Mouse (Mus musculus): ENCODE data around the gene Zglp1. TPM values are rescaled to one million over a fixed set of nuclear protein-coding genes. Genes with fewer than 3 reads are reported as not detected.

The Zglp1 gene
- total RNA-seq, 1 experiment = 1.3 TPM

- H3K4me1 ChIP-seq (ENCODE audit: control insufficient read depth in 2 of 2, insufficient read depth in 2 of 2, low read length in 2 of 2, poor library complexity in 1 of 2) = peaks cover 9 to 39% of the 10 kb centered on the region in 2 experiments; a peak in 3 of 4 replicates
- DNase-seq (ENCODE audit: low read depth, low spot score) = no peak
- in situ Hi-C loops (cut with MboI; ENCODE audit: low sequenced_read_pairs in 2 of 2, unreplicated experiment in 2 of 2) = no loop called here
- no peak overlapping the region for H3K9ac ChIP-seq (ENCODE audit: insufficient read depth, low read depth, low read length, poor library complexity, severe bottlenecking)
- H3K9me3 ChIP-seq (ENCODE audit: control insufficient read depth, insufficient read depth, low read depth, low read length) = no peaks in the 10 kb centered on the region
- H3K36me3 ChIP-seq (ENCODE audit: control insufficient read depth, insufficient read depth, low read length, poor library complexity, severe bottlenecking) = peaks cover 36% of the 10 kb centered on the region
- TF ChIP-seq ZNF384 (IDR thresholded peaks at IDR 0.05; ENCODE audit: low read depth, low read length) (no peak), ZC3H11A (IDR thresholded peaks at IDR 0.05; ENCODE audit: borderline replicate concordance, low read depth, low read length) (no peak), MAFK (IDR thresholded peaks at IDR 0.05; ENCODE audit: insufficient read depth, low read depth, low read length) (no peak), HCFC1 (IDR thresholded peaks at IDR 0.05; ENCODE audit: borderline replicate concordance, insufficient read depth, low read length) (no peak), CHD2 (IDR thresholded peaks at IDR 0.05; ENCODE audit: low read depth, low read length) (no peak)
- H3K27ac ChIP-seq (ENCODE audit: insufficient read depth, low read depth, low read length, poor library complexity, severe bottlenecking) = no peak overlapping the region
- H3K4me3 ChIP-seq (ENCODE audit: insufficient read depth in 1 of 2, low read depth in 1 of 2, low read length in 2 of 2, poor library complexity in 1 of 2, severe bottlenecking in 1 of 2) = no peak overlapping the region
These were observed 40.0 kb downstream of the Zglp1 start for GRCm38 (mm10) chr9:21026849-21027248.

- DNase-seq (ENCODE audit: low read depth, low spot score) = no peak
- in situ Hi-C loops (cut with MboI; ENCODE audit: low sequenced_read_pairs in 2 of 2, unreplicated experiment in 2 of 2) = no loop called here
- peaks cover 9 to 39% of the 10 kb centered on the region in 2 experiments; a peak in 3 of 4 replicates for H3K4me1 ChIP-seq (ENCODE audit: control insufficient read depth in 2 of 2, insufficient read depth in 2 of 2, low read length in 2 of 2, poor library complexity in 1 of 2)
- no peak for TF ChIP-seq ZNF384 (IDR thresholded peaks at IDR 0.05; ENCODE audit: low read depth, low read length)
- peak overlapping the region in 1 of 2 experiments; percentile 36; a peak in 1 of 4 replicates for H3K4me3 ChIP-seq (ENCODE audit: insufficient read depth in 1 of 2, low read depth in 1 of 2, low read length in 2 of 2, poor library complexity in 1 of 2, severe bottlenecking in 1 of 2)
- peaks cover 48% of the 10 kb centered on the region for H3K36me3 ChIP-seq (ENCODE audit: control insufficient read depth, insufficient read depth, low read length, poor library complexity, severe bottlenecking)
- H3K9me3 ChIP-seq (ENCODE audit: control insufficient read depth, insufficient read depth, low read depth, low read length) = no peaks in the 10 kb centered on the region
- H3K9ac ChIP-seq (ENCODE audit: insufficient read depth, low read depth, low read length, poor library complexity, severe bottlenecking) = no peak overlapping the region
- H3K27ac ChIP-seq (ENCODE audit: insufficient read depth, low read depth, low read length, poor library complexity, severe bottlenecking) = no peak overlapping the region
These were observed 41.6 kb downstream of the Zglp1 start for GRCm38 (mm10) chr9:21025258-21025810.

GRCm38 (mm10) chr9:21022726-21023125, 44.2 kb downstream of the Zglp1 start:
- Histone ChIP-seq H3K9me3 (ENCODE audit: control insufficient read depth, insufficient read depth, low read depth, low read length) (no peaks in the 10 kb centered on the region), H3K4me1 (ENCODE audit: control insufficient read depth in 2 of 2, insufficient read depth in 2 of 2, low read length in 2 of 2, poor library complexity in 1 of 2) (peaks cover 3 to 25% of the 10 kb centered on the region in 2 experiments; a peak in 3 of 4 replicates), H3K27ac (ENCODE audit: insufficient read depth, low read depth, low read length, poor library complexity, severe bottlenecking) (no peak overlapping the region), H3K9ac (ENCODE audit: insufficient read depth, low read depth, low read length, poor library complexity, severe bottlenecking) (no peak overlapping the region), H3K36me3 (ENCODE audit: control insufficient read depth, insufficient read depth, low read length, poor library complexity, severe bottlenecking) (peaks cover 58% of the 10 kb centered on the region), H3K4me3 (ENCODE audit: insufficient read depth in 1 of 2, low read depth in 1 of 2, low read length in 2 of 2, poor library complexity in 1 of 2, severe bottlenecking in 1 of 2) (no peak overlapping the region)
- TF ChIP-seq CHD2 (IDR thresholded peaks at IDR 0.05; ENCODE audit: low read depth, low read length) (no peak), HCFC1 (IDR thresholded peaks at IDR 0.05; ENCODE audit: borderline replicate concordance, insufficient read depth, low read length) (no peak), ZC3H11A (IDR thresholded peaks at IDR 0.05; ENCODE audit: borderline replicate concordance, low read depth, low read length) (no peak), ZNF384 (IDR thresholded peaks at IDR 0.05; ENCODE audit: low read depth, low read length) (no peak), MAFK (IDR thresholded peaks at IDR 0.05; ENCODE audit: insufficient read depth, low read depth, low read length) (no peak)
- no peak for DNase-seq (ENCODE audit: low read depth, low spot score)
- in situ Hi-C loops (cut with MboI; ENCODE audit: low sequenced_read_pairs in 2 of 2, unreplicated experiment in 2 of 2) = no loop called here

GRCm38 (mm10) chr9:21022288-21022687, 44.6 kb downstream of the Zglp1 start:
- Histone ChIP-seq H3K4me1 (ENCODE audit: control insufficient read depth in 2 of 2, insufficient read depth in 2 of 2, low read length in 2 of 2, poor library complexity in 1 of 2) (peaks cover 2 to 24% of the 10 kb centered on the region in 2 experiments; a peak in 2 of 4 replicates), H3K36me3 (ENCODE audit: control insufficient read depth, insufficient read depth, low read length, poor library complexity, severe bottlenecking) (peaks cover 53% of the 10 kb centered on the region), H3K9ac (ENCODE audit: insufficient read depth, low read depth, low read length, poor library complexity, severe bottlenecking) (no peak overlapping the region), H3K4me3 (ENCODE audit: insufficient read depth in 1 of 2, low read depth in 1 of 2, low read length in 2 of 2, poor library complexity in 1 of 2, severe bottlenecking in 1 of 2) (no peak overlapping the region), H3K9me3 (ENCODE audit: control insufficient read depth, insufficient read depth, low read depth, low read length) (no peaks in the 10 kb centered on the region), H3K27ac (ENCODE audit: insufficient read depth, low read depth, low read length, poor library complexity, severe bottlenecking) (no peak overlapping the region)
- TF ChIP-seq HCFC1 (IDR thresholded peaks at IDR 0.05; ENCODE audit: borderline replicate concordance, insufficient read depth, low read length) (no peak), MAFK (IDR thresholded peaks at IDR 0.05; ENCODE audit: insufficient read depth, low read depth, low read length) (no peak), ZC3H11A (IDR thresholded peaks at IDR 0.05; ENCODE audit: borderline replicate concordance, low read depth, low read length) (no peak), ZNF384 (IDR thresholded peaks at IDR 0.05; ENCODE audit: low read depth, low read length) (no peak), CHD2 (IDR thresholded peaks at IDR 0.05; ENCODE audit: low read depth, low read length) (no peak)
- DNase-seq (ENCODE audit: low read depth, low spot score) = no peak
- in situ Hi-C loops (cut with MboI; ENCODE audit: low sequenced_read_pairs in 2 of 2, unreplicated experiment in 2 of 2) = no loop called here

GRCm38 (mm10) chr9:21021363-21021762, 45.5 kb downstream of the Zglp1 start:
- Histone ChIP-seq H3K4me1 (ENCODE audit: control insufficient read depth in 2 of 2, insufficient read depth in 2 of 2, low read length in 2 of 2, poor library complexity in 1 of 2) (peaks cover 4 to 19% of the 10 kb centered on the region in 2 experiments; a peak in 3 of 4 replicates), H3K9ac (ENCODE audit: insufficient read depth, low read depth, low read length, poor library complexity, severe bottlenecking) (no peak overlapping the region), H3K36me3 (ENCODE audit: control insufficient read depth, insufficient read depth, low read length, poor library complexity, severe bottlenecking) (peaks cover 46% of the 10 kb centered on the region), H3K4me3 (ENCODE audit: insufficient read depth in 1 of 2, low read depth in 1 of 2, low read length in 2 of 2, poor library complexity in 1 of 2, severe bottlenecking in 1 of 2) (no peak overlapping the region), H3K27ac (ENCODE audit: insufficient read depth, low read depth, low read length, poor library complexity, severe bottlenecking) (no peak overlapping the region), H3K9me3 (ENCODE audit: control insufficient read depth, insufficient read depth, low read depth, low read length) (no peaks in the 10 kb centered on the region)
- in situ Hi-C loops (cut with MboI; ENCODE audit: low sequenced_read_pairs in 2 of 2, unreplicated experiment in 2 of 2) = no loop called here
- DNase-seq (ENCODE audit: low read depth, low spot score) = no peak
- no peak for TF ChIP-seq HCFC1 (IDR thresholded peaks at IDR 0.05; ENCODE audit: borderline replicate concordance, insufficient read depth, low read length)
- TF ChIP-seq ZNF384 (IDR thresholded peaks at IDR 0.05; ENCODE audit: low read depth, low read length) = no peak
- no peak for TF ChIP-seq ZC3H11A (IDR thresholded peaks at IDR 0.05; ENCODE audit: borderline replicate concordance, low read depth, low read length)
- no peak for TF ChIP-seq MAFK (IDR thresholded peaks at IDR 0.05; ENCODE audit: insufficient read depth, low read depth, low read length)
- no peak for TF ChIP-seq CHD2 (IDR thresholded peaks at IDR 0.05; ENCODE audit: low read depth, low read length)
